Mouse (Mus musculus): ENCODE results near the gene Cnnm4.

Cnnm4 gene

GRCm38 (mm10) chr1:36474646-36475045, 3.2 kb downstream of the Cnnm4 start:
- DNase-seq = no peak

- no peak for DNase-seq
These were observed 4.2 kb downstream of the Cnnm4 start for GRCm38 (mm10) chr1:36475480-36476110.

- DNase-seq = no peak
These were observed 5.0 kb downstream of the Cnnm4 start for GRCm38 (mm10) chr1:36476426-36476825.

- DNase-seq = no peak
These were observed 6.9 kb downstream of the Cnnm4 start for GRCm38 (mm10) chr1:36478343-36478795.

DNA sequence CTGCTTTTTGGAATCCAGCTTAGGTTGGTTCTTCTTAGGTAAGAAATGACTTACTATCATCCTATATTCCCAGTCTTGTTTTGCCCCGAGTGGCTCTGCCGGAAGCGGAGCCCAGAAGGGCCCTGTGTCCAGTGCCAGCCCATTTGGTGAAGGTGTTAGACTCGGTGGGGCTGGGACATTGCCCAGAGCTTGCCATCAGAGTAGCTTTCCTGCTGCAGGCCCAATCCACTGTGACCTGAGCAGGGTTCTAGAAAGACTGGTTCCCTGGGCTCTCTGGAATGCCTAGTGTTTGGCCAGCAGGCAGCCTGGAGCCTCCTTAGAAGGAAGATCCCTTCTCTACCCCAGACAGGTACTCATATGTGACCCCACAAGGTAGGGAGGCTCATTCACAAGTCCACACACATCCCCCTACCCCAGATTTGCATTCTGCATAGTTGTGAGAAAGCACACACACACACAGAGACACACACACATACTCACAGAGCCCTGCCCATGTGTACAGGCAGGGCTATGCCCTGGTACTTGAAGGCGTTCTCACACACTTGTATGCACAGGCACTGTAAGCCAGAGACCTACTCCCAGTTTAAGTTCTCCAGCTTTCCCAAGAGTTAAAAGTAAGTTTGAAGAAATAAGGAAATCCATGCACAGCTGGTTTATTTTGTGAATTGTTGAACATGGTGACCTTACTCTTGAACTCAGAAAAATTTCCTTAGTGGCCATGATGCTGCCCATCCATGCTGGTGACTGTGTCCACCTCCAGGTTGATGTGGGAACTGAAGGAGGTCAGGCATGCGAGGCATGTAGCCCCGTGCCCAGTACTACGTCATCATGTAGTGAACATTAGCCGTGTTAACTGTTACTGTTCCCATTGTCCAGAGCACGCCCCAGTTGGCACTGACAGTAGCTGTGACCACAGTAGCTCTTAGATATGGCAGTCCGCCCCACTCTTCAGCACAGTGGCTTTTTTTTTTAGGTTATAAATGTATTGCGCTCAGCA, 8.8 kb downstream of the Cnnm4 start:
- DNase-seq = no peak

DNA sequence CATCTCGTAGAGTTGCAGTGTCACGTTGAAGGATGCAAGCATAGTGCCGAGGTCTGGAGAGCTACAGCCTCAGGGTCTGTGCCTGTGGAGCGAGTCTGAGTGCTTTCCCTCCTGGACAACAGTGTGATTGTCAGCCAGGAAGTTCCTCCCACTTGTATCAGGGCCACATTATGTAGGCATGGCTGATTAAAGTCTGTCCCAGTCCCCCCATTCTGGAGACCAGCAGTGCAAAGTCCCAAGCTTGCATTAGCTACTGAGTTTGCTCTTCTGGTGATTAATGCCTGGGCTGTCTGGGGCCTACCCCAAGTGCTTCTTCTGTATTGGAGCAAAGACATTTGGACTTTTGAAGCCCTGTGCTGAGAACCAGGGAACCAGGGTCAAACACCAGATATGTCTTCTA, 12.4 kb downstream of the Cnnm4 start:
- DNase-seq = no peak

DNA sequence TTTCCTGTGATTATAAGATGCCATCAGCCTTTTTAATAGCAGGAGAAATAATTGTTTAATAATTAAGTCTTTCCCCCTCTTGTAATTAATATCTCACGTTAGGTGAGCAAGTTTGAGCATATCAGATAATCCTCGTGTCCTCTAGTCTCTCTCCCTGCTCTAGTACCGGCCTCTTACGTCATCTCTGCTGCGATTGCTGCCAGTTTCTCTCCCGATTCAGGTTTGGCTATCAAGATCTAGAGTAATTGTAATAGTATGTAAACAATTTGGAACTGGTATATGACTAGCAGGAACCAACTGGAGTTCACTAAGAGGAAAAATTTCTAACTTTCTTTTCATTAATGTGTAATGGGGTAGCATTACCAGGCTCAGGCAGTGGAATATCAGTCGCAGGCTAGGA, 13.7 kb downstream of the Cnnm4 start:
- DNase-seq = no peak

- no peak for DNase-seq
These were observed 15.7 kb downstream of the Cnnm4 start for GRCm38 (mm10) chr1:36487111-36487510.

- no peak for DNase-seq
These were observed 18.2 kb downstream of the Cnnm4 start for GRCm38 (mm10) chr1:36489661-36490060.

- no peak for DNase-seq
These were observed 21.2 kb downstream of the Cnnm4 start for GRCm38 (mm10) chr1:36492416-36493139.

DNA sequence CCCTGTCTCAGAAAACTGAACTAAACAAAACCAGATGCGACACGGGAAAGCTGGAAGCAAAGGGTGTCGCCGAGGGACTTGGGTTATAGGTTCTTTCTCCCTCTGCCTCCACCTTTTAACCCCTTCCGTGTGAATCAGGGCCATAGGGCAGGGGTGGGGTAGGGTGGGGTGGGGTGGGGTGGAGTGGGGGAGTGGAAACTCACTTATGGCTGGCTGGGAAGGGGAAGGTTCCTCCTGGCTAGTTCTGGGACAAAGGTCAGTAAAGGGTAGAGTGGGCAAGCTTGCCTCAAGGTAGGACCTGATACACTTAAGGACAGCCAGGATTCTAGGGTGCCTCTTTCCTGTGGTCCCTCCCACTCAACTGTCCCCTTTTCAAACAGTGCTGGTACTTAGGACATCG, 21.9 kb downstream of the Cnnm4 start:
- no peak for DNase-seq

DNA sequence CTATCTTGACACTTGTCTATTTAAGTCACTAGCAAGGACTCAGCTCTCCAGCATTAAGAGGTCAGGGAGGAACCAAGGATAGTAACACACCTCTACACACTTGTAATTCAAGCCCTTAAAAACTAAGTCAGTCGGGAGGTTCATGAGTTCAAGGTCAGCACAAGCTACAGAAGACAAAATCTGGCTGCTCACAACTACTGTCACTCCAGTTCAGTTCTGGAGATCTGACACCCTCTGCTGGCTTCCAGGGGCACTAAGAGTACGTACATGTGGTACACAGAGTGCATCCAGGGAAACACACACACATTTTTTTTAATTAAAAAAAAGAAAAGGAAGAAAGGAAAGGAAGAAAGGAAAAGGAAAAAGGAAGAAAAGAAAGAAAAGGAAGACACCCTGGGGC, 25.3 kb downstream of the Cnnm4 start:
- DNase-seq = no peak

DNA sequence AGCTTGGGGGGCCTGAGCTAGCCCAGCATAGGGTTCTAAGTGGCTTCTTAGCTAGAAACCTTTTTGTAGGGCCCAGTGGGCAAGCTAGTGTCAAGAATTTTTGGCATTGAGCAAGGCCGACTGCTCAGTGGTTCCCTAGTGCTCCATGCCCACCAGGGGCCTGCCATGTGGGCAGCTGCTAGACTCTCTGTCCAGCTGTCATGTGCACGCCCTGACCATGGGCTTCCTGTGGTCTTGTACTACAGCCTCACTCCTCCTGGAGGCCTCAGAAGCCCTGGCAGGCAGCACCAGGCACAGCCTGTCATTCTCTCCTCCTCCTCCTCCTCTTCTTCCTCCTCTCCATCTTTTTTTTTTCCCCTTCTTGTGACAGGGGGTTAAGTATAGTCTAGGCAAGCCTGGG, 25.9 kb downstream of the Cnnm4 start:
- DNase-seq = no peak

- peak; percentile 57 to 81 for DNase-seq
These were observed 29.8 kb downstream of the Cnnm4 start for GRCm38 (mm10) chr1:36501261-36501660.

GRCm38 (mm10) chr1:36508238-36508637, 36.8 kb downstream of the Cnnm4 start:
- DNase-seq = no peak

GRCm38 (mm10) chr1:36511289-36512021, 40.0 kb downstream of the Cnnm4 start, which contains the start of gene Cnnm3:
Cnnm3 (plus strand) TSS chr1:36511867.
- peak; percentile 99 to 100 for DNase-seq

DNA sequence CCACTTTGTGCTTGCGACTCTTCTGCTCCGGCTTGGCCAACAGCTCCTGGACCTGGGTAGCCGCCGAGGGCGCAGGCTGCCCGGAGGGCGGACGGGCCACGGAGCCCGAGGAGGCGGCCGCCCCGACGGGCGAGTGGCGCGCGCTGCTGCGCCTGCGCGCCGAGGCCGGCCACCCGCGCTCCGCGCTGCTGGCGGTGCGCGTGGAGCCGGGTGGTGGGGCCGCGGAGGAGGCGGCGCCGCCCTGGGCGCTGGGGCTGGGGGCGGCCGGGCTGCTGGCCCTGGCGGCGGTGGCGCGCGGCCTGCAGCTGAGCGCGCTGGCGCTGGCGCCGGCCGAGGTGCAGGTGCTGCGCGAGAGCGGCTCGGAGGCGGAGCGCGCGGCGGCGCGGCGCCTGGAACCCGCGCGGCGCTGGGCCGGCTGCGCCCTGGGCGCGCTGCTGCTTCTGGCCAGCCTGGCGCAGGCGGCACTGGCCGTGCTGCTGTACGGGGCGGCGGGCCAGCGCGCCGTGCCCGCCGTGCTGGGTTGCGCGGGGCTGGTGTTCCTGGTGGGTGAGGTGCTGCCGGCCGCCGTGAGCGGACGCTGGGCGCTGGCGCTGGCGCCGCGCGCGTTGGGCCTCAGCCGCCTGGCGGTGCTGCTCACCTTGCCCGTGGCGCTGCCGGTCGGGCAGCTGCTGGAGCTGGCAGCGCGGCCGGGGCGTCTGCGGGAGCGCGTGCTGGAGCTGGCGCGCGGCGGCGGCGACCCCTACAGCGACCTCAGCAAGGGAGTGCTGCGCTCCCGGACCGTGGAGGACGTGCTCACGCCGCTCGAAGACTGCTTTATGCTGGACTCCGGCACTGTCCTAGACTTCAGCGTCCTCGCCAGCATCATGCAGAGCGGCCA, 40.9 kb downstream of the Cnnm4 start:
- peak; percentile 28 to 59 for DNase-seq

- DNase-seq = no peak
These were observed 41.5 kb downstream of the Cnnm4 start for GRCm38 (mm10) chr1:36512966-36513280.

- DNase-seq = no peak
These were observed 41.9 kb downstream of the Cnnm4 start for GRCm38 (mm10) chr1:36513310-36513709.

DNA sequence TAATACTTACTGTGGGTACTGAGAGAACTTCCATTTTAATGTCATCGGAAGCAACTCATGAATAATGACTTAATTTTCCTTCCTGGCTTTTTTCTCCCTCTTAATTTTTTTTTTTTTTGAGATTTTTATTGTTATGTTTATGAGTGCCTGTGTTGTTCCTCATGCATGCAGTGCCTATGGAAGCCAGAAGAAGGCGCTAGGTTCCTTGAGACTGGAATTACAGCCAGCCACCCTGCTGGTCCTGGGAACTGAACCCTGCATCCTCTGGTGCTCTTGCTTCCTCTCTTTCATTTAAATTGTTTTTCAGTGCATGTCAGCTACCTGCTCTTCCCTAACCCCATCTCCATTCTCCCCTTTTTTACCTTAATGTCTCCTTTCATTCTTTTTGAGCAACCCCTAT, 42.3 kb downstream of the Cnnm4 start:
- no peak for DNase-seq

GRCm38 (mm10) chr1:36518259-36518658, 46.8 kb downstream of the Cnnm4 start:
- DNase-seq = no peak

DNA sequence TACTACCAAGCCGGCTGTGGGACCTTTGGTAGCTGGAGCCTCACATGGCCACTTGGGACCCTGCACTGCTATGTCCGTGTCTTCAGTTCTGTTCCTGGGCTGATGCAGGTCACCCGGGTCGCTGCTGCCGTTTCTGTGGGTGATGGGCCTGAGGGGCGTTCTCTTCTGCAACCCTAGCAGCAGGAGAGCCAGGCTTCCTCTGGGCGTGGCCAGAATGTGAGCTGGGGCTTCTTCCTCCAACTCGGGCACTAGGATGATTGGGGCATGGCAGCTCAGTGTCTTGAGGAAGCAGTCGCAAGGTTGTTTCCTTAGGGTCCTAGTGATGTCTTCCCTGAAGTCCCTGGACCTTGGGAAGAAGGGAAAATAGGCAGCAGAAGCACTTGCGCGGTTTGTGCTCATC, 48.2 kb downstream of the Cnnm4 start:
- DNase-seq = no peak

All from spleen, adult 18-20 months (tissue).